Mouse (Mus musculus): ENCODE data around the gene Psmd3.
"Not testable (repeated sequence)": the region's sequence is repeated elsewhere in the genome, so short reads cannot be mapped to it uniquely, and the experiment has no call there.

GRCm38 (mm10) chr11:98673136-98673535 is 9.2 kb upstream of the Psmd3 start:
- TF ChIP-seq POLR2A (IDR thresholded peaks at IDR 0.05; ENCODE audit: insufficient read depth, low read depth, low read length) = not testable (repeated sequence)
- TF ChIP-seq CTCF (IDR thresholded peaks at IDR 0.05; ENCODE audit: insufficient read depth, low read depth, low read length) = 0 out of 2 replicates have a peak, but pooled peaks have one; percentile 9

All from olfactory bulb, adult 2 months (tissue).